Mouse (Mus musculus): Measurements from ENCODE around the gene Nab2. TPM values are rescaled to one million over a fixed set of nuclear protein-coding genes. Genes with fewer than 3 reads are reported as not detected.

The Nab2 gene
- polyA plus RNA-seq, 1 experiment, result 59.2 TPM

DNA sequence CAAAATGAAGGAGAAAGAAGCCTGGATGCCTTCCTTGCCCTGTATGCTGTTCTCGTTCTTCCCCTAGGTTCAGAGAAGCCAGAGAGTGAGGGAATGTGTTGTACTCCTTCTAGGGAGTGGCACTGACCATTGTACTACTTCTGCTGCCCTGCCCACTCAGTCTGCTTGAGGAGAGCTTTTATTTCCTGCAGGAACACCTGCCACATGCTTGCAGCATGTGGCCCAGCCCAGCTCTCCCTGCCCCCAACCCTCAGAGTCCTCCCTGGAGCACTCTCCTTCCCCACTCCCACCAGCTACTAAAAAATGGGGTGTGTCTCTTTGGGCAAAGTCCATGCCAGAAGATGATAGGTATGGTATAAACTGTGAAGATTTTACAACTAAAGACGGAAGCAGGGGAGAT is 35.9 kb upstream of the Nab2 start:
- H3K27me3 ChIP-seq (ENCODE audit: control insufficient read depth, insufficient read depth, low read length), result no peaks in the 10 kb centered on the region
- no peak overlapping the region for H3K4me3 ChIP-seq (replicated peaks; ENCODE audit: insufficient read depth, low read depth, low read length)
- 74% methylated on average over 2 of the region's 2 CpGs for WGBS
- TF ChIP-seq CTCF (IDR thresholded peaks at IDR 0.05; ENCODE audit: borderline replicate concordance, insufficient read depth, low read depth, low read length) (no peak), POLR2A (IDR thresholded peaks at IDR 0.05; ENCODE audit: borderline replicate concordance, insufficient read depth, low read length) (no peak)
- H3K27ac ChIP-seq (ENCODE audit: insufficient read depth, low read length), result no peak overlapping the region
- no peak for DNase-seq
- H3K4me1 ChIP-seq (ENCODE audit: control insufficient read depth, insufficient read depth, low read length), result no peaks in the 10 kb centered on the region

DNA sequence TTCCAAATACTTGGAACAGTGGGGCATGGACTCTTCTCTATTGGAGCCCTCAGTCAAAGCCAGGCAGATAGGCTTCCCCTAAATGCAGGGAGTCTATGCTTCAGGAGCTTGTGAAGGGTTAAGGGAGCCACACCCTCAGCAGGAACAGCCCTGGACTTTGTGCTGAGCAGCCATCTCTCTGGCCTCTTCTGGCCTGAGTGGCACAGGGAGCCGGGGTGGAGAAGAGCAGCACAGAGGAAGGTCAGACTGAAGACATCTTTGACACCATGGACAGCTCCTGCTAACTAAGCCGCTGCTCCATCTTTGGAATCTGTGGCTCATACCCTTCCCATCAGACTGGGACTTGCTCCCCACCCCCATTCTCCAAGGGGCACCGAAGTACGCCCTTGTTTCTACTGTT is 34.9 kb upstream of the Nab2 start:
- no peaks in the 10 kb centered on the region for H3K27me3 ChIP-seq (ENCODE audit: control insufficient read depth, insufficient read depth, low read length)
- no peaks in the 10 kb centered on the region for H3K4me1 ChIP-seq (ENCODE audit: control insufficient read depth, insufficient read depth, low read length)
- no peak for TF ChIP-seq POLR2A (IDR thresholded peaks at IDR 0.05; ENCODE audit: borderline replicate concordance, insufficient read depth, low read length)
- H3K4me3 ChIP-seq (replicated peaks; ENCODE audit: insufficient read depth, low read depth, low read length), result no peak overlapping the region
- WGBS, result 47% methylated on average over 4 of the region's 4 CpGs
- no peak for DNase-seq
- no peak overlapping the region for H3K27ac ChIP-seq (ENCODE audit: insufficient read depth, low read length)

DNA sequence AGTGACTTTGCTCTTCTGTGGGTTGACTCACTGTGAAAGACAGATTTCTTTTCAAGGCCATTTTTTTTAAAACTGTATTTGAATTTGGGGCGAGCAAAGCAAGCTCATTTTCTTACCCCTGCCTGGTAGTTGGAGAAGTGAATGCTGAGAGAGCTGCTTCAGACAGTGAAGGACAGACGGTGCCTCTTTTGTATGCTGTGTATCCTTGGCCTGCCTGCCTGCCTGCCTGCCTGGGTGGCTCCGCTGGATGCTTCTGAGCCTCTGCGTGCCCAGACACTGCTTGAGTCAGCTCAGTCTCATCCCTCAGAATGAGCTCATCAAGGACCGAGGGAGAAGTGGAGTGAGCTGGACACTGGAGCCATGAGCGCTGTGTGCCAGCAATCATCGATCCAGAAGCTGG is 30.6 kb upstream of the Nab2 start:
- 58% methylated on average over 7 of the region's 7 CpGs for WGBS
- no peaks in the 10 kb centered on the region for H3K4me1 ChIP-seq (ENCODE audit: control insufficient read depth, insufficient read depth, low read length)
- no peak overlapping the region for H3K27ac ChIP-seq (ENCODE audit: insufficient read depth, low read length)
- H3K27me3 ChIP-seq (ENCODE audit: control insufficient read depth, insufficient read depth, low read length), result no peaks in the 10 kb centered on the region
- TF ChIP-seq CTCF (IDR thresholded peaks at IDR 0.05; ENCODE audit: borderline replicate concordance, insufficient read depth, low read depth, low read length) (no peak), POLR2A (IDR thresholded peaks at IDR 0.05; ENCODE audit: borderline replicate concordance, insufficient read depth, low read length) (no peak)
- no peak for DNase-seq
- no peak overlapping the region for H3K4me3 ChIP-seq (replicated peaks; ENCODE audit: insufficient read depth, low read depth, low read length)

DNA sequence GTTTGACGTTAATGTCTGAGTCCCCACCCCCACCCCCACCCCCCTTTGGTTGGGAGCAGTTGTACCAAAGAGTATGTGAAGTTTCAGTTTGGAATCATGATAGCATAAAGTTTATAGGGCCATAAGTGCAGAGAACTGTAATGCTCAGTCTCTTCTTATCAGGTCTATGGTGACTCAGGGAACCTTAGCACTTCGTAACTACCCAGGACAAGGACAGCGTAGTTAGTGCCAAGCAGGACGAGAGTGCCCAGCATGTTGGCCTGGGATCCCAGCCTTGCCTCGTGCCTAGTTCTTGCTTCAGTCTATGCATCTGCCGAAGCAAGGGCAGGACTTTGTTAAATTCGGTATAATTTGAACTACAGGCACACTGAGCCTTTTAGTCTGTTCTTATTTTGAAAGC is 27.4 kb upstream of the Nab2 start:
- H3K4me1 ChIP-seq (ENCODE audit: control insufficient read depth, insufficient read depth, low read length), result no peaks in the 10 kb centered on the region
- no peaks in the 10 kb centered on the region for H3K27me3 ChIP-seq (ENCODE audit: control insufficient read depth, insufficient read depth, low read length)
- 85% methylated on average over 7 of the region's 7 CpGs for WGBS
- TF ChIP-seq POLR2A (IDR thresholded peaks at IDR 0.05; ENCODE audit: borderline replicate concordance, insufficient read depth, low read length), result no peak
- no peak for TF ChIP-seq CTCF (IDR thresholded peaks at IDR 0.05; ENCODE audit: borderline replicate concordance, insufficient read depth, low read depth, low read length)
- H3K27ac ChIP-seq (ENCODE audit: insufficient read depth, low read length), result no peak overlapping the region
- no peak overlapping the region for H3K4me3 ChIP-seq (replicated peaks; ENCODE audit: insufficient read depth, low read depth, low read length)
- no peak for DNase-seq

DNA sequence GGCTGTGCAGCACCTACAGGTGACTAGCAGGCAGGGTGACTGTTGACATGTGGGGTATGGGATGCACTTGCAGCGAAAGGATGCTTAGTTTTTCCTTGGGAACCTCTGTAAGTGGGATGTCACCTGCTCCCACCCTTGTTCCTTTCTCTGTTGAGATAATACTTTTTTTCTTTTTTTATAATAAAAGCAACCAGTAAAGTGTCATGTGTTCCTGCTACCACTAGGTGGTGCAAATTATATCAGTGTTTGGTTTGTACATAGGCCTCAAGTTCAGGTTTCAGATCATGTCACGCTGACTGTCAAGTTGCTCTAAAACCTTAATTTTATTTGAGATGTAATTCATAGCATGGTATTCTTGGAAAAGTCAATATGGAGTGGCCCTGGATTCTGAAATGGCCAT is 26.3 kb upstream of the Nab2 start:
- H3K4me3 ChIP-seq (replicated peaks; ENCODE audit: insufficient read depth, low read depth, low read length), result no peak overlapping the region
- H3K27me3 ChIP-seq (ENCODE audit: control insufficient read depth, insufficient read depth, low read length), result no peaks in the 10 kb centered on the region
- no peak for DNase-seq
- WGBS, result 50% methylated on average over 2 of the region's 2 CpGs
- H3K27ac ChIP-seq (ENCODE audit: insufficient read depth, low read length), result no peak overlapping the region
- TF ChIP-seq CTCF (IDR thresholded peaks at IDR 0.05; ENCODE audit: borderline replicate concordance, insufficient read depth, low read depth, low read length) (peak; percentile 25; the same call in 1 of the 2 replicates), POLR2A (IDR thresholded peaks at IDR 0.05; ENCODE audit: borderline replicate concordance, insufficient read depth, low read length) (no peak)
- H3K4me1 ChIP-seq (ENCODE audit: control insufficient read depth, insufficient read depth, low read length), result no peaks in the 10 kb centered on the region

DNA sequence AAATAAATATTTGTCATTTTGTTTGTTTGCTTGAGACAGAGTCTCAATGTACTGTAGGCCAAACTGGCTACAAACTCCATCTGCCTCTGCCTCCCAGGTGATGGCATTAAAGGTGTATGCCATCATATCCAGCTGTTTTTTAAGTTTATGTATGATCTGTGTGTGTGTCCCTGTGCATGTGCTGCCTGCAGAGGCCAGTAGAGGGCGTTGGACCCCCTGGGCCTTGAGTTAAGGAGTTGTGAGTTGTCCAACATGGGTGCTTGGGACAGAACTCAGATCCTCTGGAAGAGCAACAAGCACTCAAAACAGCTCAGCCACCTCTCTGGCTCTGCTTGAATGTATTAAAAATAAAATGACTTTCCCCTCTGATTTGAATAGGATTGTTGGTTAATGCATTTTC is 22.7 kb upstream of the Nab2 start:
- Histone ChIP-seq H3K4me1 (ENCODE audit: control insufficient read depth, insufficient read depth, low read length) (no peaks in the 10 kb centered on the region), H3K4me3 (replicated peaks; ENCODE audit: insufficient read depth, low read depth, low read length) (no peak overlapping the region), H3K27ac (ENCODE audit: insufficient read depth, low read length) (no peak overlapping the region), H3K27me3 (ENCODE audit: control insufficient read depth, insufficient read depth, low read length) (no peaks in the 10 kb centered on the region)
- 26% methylated on average over 1 of the region's 1 CpGs for WGBS
- TF ChIP-seq POLR2A (IDR thresholded peaks at IDR 0.05; ENCODE audit: borderline replicate concordance, insufficient read depth, low read length) (no peak), CTCF (IDR thresholded peaks at IDR 0.05; ENCODE audit: borderline replicate concordance, insufficient read depth, low read depth, low read length) (0 out of 2 replicates have a peak, but pooled peaks have one; percentile 3)
- no peak for DNase-seq

- 95% methylated on average over 6 of the region's 6 CpGs for WGBS
- Histone ChIP-seq H3K4me3 (replicated peaks; ENCODE audit: insufficient read depth, low read depth, low read length) (no peak overlapping the region), H3K27me3 (ENCODE audit: control insufficient read depth, insufficient read depth, low read length) (no peaks in the 10 kb centered on the region), H3K27ac (ENCODE audit: insufficient read depth, low read length) (no peak overlapping the region), H3K4me1 (ENCODE audit: control insufficient read depth, insufficient read depth, low read length) (0 out of 2 replicates have a peak, but pooled peaks cover 3% of the 10 kb centered on the region)
- no peak for DNase-seq
- TF ChIP-seq CTCF (IDR thresholded peaks at IDR 0.05; ENCODE audit: borderline replicate concordance, insufficient read depth, low read depth, low read length) (no peak), POLR2A (IDR thresholded peaks at IDR 0.05; ENCODE audit: borderline replicate concordance, insufficient read depth, low read length) (no peak)
These were observed 14.5 kb upstream of the Nab2 start for GRCm38 (mm10) chr10:127682886-127683285.

DNA sequence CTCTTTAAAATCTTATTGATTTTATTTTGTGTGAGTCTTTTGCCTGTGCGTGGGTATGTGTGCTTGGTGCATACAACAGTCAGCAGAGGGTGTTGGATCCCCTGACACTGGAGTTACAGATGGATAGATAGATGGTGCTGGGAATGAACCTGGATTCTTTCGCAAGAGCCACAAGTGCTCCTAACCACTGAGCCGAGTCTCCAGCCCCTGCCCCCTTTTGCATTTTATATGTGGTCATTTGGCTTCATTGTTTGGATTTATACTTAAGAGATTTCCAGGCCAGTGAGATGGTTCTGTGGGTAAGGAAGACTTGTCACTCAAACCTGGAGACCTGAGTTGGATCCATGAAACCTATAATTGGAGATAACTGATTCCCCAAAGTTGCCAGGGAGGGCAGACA is 11.5 kb upstream of the Nab2 start:
- 89% methylated on average over 3 of the region's 3 CpGs for WGBS
- no peak overlapping the region for H3K4me3 ChIP-seq (replicated peaks; ENCODE audit: insufficient read depth, low read depth, low read length)
- DNase-seq, result no peak
- TF ChIP-seq POLR2A (IDR thresholded peaks at IDR 0.05; ENCODE audit: borderline replicate concordance, insufficient read depth, low read length), result no peak
- TF ChIP-seq CTCF (IDR thresholded peaks at IDR 0.05; ENCODE audit: borderline replicate concordance, insufficient read depth, low read depth, low read length), result no peak
- H3K4me1 ChIP-seq (ENCODE audit: control insufficient read depth, insufficient read depth, low read length), result no peaks in the 10 kb centered on the region
- H3K27ac ChIP-seq (ENCODE audit: insufficient read depth, low read length), result no peak overlapping the region
- H3K27me3 ChIP-seq (ENCODE audit: control insufficient read depth, insufficient read depth, low read length), result no peaks in the 10 kb centered on the region
